Mouse (Mus musculus): Measurements from ENCODE around the gene Cs.
A peak's percentile ranks its signal among the peaks of the same experiment; 100 is the strongest.

DNA sequence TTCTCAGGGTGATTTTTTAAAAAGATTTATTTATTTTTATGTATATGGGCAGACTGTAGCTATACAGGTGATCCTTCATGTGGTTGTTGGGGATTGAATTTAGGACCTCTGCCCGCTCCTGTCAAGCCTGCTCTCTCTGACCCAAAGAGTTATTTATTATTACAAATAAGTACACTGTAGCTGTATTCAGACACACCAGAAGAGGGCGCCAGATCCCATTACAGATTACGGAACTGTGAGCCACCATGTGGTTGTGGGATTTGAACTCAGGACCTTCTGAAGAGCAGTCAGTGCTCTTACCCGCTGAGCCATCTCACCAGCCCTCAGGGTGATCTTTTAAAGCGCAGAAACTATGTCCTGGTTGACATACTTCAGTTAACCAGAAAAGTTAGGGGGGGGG lies 34.6 kb downstream of the Cs start:
- TF ChIP-seq CTCF (IDR thresholded peaks at IDR 0.05): peak; percentile 40
- no peak for TF ChIP-seq EP300 (IDR thresholded peaks at IDR 0.05; ENCODE audit: insufficient read depth, low read depth, low read length)
